Mouse (Mus musculus) neural tube, embryonic 10.5 days (tissue): Measurements from ENCODE around the gene Smim8.

Experiments used
- DNase-seq: peaks from one replicate; pipeline ENCODE4 v3.0.0-alpha.2; 2017; ENCODE audit warnings: low spot score; ENCODE audit errors: extremely low spot score

Smim8 gene

GRCm38 (mm10) chr4:34720127-34720895, 57.9 kb downstream of the Smim8 start:
- no peak for DNase-seq

DNA sequence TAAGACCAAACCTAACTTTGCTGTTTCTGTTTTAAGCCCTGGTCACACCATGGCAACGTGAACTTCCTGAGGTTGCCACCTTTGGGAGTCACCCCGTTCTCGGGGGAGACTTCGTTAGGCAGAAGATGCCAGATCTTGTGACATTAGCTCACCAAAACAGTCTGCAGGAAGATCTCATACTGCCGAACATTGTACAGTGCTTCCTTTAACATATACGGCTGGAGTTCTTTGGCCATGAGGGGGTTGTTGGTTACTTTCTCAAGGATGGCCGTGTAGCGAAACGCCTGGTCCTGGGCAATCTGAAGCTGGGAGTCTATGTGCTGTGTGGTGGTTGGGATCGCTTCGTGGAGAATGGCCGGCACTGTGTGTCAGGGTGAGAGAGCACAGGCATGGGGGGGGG, 58.8 kb downstream of the Smim8 start:
- no peak for DNase-seq
